Mouse (Mus musculus) cortical plate, adult 2 months (tissue): ENCODE results near the gene Cplx3.

ENCODE experiments used
- CTCF ChIP-seq: fragments of 200-500 bp; IDR thresholded peaks from 2 replicates; pipeline ENCODE4 v1.5.1; 2011; ENCODE audit warnings: mild to moderate bottlenecking, control low read depth, low read length; ENCODE audit not compliant: insufficient read depth; ENCODE audit errors: extremely low read depth
- POLR2A ChIP-seq: fragments of 200-500 bp; IDR thresholded peaks from 2 replicates; pipeline ENCODE4 v1.6.1; 2011; ENCODE audit warnings: mild to moderate bottlenecking, low read length, control low read depth; ENCODE audit not compliant: insufficient read depth; ENCODE audit errors: extremely low read depth

- TF ChIP-seq POLR2A = no peak
- TF ChIP-seq CTCF = no peak
Measured at GRCm38 (mm10) chr9:57565741-57566221, 40.3 kb downstream of the Cplx3 start.
